Mouse (Mus musculus): ENCODE data around the gene Itsn1.

The Itsn1 gene

GRCm38 (mm10) chr16:91846089-91846741 lies 117.1 kb downstream of the Itsn1 start:
- WGBS = 41% methylated on average over 10 of the region's 10 CpGs

GRCm38 (mm10) chr16:91847525-91848225 lies 118.6 kb downstream of the Itsn1 start:
- 59% methylated on average over 13 of the region's 13 CpGs for WGBS

GRCm38 (mm10) chr16:91848505-91848904 lies 119.4 kb downstream of the Itsn1 start:
- WGBS = 49% methylated on average over 9 of the region's 9 CpGs

GRCm38 (mm10) chr16:91848906-91849603 lies 120.0 kb downstream of the Itsn1 start:
- 75% methylated on average over 7 of the region's 7 CpGs for WGBS

GRCm38 (mm10) chr16:91850175-91850574 lies 121.1 kb downstream of the Itsn1 start:
- 93% methylated on average over 3 of the region's 3 CpGs for WGBS

- WGBS = 71% methylated on average over 19 of the region's 19 CpGs
Measured at GRCm38 (mm10) chr16:91851456-91852231, 122.6 kb downstream of the Itsn1 start.

- 83% methylated on average over 10 of the region's 10 CpGs for WGBS
Measured at GRCm38 (mm10) chr16:91852753-91853152, 123.7 kb downstream of the Itsn1 start.

GRCm38 (mm10) chr16:91853223-91853622 lies 124.1 kb downstream of the Itsn1 start:
- WGBS = 93% methylated on average over 12 of the region's 12 CpGs

- WGBS = 97% methylated on average over 7 of the region's 7 CpGs
Measured at GRCm38 (mm10) chr16:91858695-91859094, 129.6 kb downstream of the Itsn1 start.

- WGBS = 85% methylated on average over 3 of the region's 3 CpGs
Measured at GRCm38 (mm10) chr16:91859203-91859602, 130.1 kb downstream of the Itsn1 start.

GRCm38 (mm10) chr16:91859958-91860357 lies 130.9 kb downstream of the Itsn1 start:
- WGBS = 84% methylated on average over 8 of the region's 8 CpGs

- WGBS = 28% methylated on average over 14 of the region's 14 CpGs
Measured at GRCm38 (mm10) chr16:91860471-91861125, 131.5 kb downstream of the Itsn1 start.

- WGBS = 64% methylated on average over 6 of the region's 6 CpGs
Measured at GRCm38 (mm10) chr16:91861784-91862371, 132.8 kb downstream of the Itsn1 start.

- 74% methylated on average over 7 of the region's 7 CpGs for WGBS
Measured at GRCm38 (mm10) chr16:91862836-91863235, 133.8 kb downstream of the Itsn1 start.

GRCm38 (mm10) chr16:91864646-91865332 lies 135.7 kb downstream of the Itsn1 start:
- 80% methylated on average over 10 of the region's 10 CpGs for WGBS

- WGBS = 77% methylated on average over 7 of the region's 7 CpGs
Measured at GRCm38 (mm10) chr16:91865570-91866257, 136.6 kb downstream of the Itsn1 start.

- WGBS = 72% methylated on average over 5 of the region's 5 CpGs
Measured at GRCm38 (mm10) chr16:91866258-91866634, 137.2 kb downstream of the Itsn1 start.

GRCm38 (mm10) chr16:91867672-91868071 lies 138.6 kb downstream of the Itsn1 start:
- WGBS = 58% methylated on average over 8 of the region's 8 CpGs

GRCm38 (mm10) chr16:91868943-91869911 lies 140.1 kb downstream of the Itsn1 start:
- WGBS = 83% methylated on average over 28 of the region's 28 CpGs

Data from cerebral cortex, adult 2 months (tissue).